Mouse (Mus musculus): ENCODE measurements at regions not wholly inside any gene's neighbourhood (a gene's known extent, or its start where the extent isn't known, plus 50 kb on each side); places are given as distances from the start of the nearest gene placed in this dataset.

DNA sequence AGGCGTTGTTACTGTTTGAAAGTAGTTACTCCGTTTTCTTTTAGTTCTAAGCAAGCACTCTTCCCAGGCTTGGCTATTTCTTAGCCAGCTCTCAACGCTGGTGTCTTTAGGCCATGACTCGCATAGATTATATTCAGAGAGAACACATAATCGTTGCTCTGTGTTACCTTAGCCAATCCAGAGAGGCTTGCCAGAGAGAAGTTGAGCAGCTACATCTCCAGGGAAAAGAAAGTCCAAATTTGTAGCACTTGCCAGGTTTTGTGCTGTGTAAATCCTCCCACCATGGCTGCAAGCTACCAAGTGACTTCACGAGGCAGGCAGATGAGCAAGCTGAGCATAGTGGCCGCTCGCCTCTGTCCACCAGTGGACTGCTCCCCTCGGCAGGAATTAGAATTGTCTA is 163.3 kb upstream of the Fn1 start:
- no peak for DNase-seq

DNA sequence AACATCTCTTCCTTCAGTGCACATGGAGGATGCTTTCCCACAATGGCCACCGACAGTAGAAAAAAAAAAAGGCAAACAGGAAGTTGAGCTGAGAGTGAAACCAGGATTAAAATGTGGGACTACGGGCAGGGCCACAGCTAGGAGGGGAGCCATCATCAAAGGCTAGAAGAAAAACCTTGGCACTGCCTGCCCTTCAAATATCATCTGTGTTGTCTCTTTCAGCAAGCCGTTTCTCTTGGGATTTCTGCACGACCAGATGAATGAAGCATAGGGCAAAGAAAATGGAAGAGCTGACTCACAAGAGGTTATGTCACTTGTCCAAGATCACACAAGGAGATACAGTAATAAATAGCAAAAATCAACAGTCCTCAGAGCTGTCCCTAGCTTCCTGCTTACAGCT is 161.1 kb upstream of the Fn1 start:
- no peak for DNase-seq

GRCm38 (mm10) chr1:71812171-71812695 is 159.2 kb upstream of the Fn1 start:
- no peak for DNase-seq

GRCm38 (mm10) chr1:71811196-71811788 is 158.3 kb upstream of the Fn1 start:
- DNase-seq: peak in 1 of 2 experiments; percentile 8

- no peak for DNase-seq
Measured at GRCm38 (mm10) chr1:71808005-71808404, 155.0 kb upstream of the Fn1 start.

- peak; percentile 11 to 36 for DNase-seq
Measured at GRCm38 (mm10) chr1:71807586-71807985, 154.6 kb upstream of the Fn1 start.

DNA sequence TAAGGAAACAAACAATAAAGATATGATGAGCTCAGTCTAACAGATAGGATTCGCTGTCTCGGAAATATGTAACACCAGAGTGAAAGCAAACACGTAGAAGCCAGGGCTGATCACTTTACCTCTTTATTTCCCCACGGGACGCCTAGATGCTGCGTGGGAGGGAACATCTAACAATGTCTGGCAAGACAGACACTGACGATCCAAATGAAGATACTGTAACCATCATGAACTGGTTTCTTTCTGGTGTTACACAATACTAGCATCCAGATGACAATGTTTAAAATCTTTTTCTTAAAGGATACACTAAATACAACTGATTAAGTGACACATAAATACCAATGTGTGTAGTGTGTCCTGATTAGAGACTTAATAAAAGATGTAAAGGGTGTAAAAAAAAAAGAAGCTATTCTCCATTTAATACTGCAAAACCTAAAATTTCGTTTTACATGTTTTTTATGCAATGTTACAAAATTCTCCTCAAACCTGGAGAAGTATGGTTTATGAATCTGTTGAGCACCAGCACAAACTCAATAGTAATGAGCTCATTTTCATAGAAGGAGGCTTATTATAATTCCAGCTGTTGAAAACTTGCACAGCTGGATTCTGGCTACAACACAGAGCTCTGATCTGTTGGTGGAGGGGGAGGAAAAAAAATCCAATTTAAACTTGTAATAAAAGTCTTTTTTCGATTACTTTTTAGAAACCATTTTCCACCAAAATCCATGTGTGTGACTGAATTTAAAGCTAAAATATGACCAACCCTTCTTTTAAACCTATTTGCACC is 148.5 kb upstream of the Fn1 start:
- DNase-seq: no peak

- DNase-seq: no peak
Measured at GRCm38 (mm10) chr1:71800581-71800980, 147.6 kb upstream of the Fn1 start.

- DNase-seq: no peak
Measured at GRCm38 (mm10) chr1:71798636-71799035, 145.6 kb upstream of the Fn1 start.

DNA sequence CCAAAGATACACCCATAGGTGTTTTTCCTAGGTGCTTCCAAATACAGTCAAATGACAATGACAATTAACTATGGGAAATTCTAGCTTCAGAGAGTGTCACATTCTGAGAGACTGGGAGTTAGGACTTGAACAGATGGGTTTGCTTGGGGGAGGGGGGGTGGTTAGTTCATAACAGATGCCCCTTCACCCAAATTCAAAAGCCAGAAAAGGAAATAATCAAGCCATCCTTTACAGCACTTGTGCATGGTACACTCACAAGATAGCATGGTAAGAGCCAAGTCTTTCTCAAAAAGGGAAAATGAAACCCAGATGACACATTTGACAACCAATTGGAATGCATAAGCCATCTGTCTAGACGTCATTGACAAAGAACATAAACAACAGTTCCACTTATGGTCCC is 135.4 kb upstream of the Fn1 start:
- no peak for DNase-seq

- no peak for DNase-seq
Measured at GRCm38 (mm10) chr1:71784880-71785279, 131.9 kb upstream of the Fn1 start.

GRCm38 (mm10) chr1:71778292-71778691 is 125.3 kb upstream of the Fn1 start:
- no peak for DNase-seq

- no peak for DNase-seq
Measured at GRCm38 (mm10) chr1:71775865-71776501, 123.0 kb upstream of the Fn1 start.

- DNase-seq: no peak
Measured at GRCm38 (mm10) chr1:71772526-71772925, 119.5 kb upstream of the Fn1 start.

DNA sequence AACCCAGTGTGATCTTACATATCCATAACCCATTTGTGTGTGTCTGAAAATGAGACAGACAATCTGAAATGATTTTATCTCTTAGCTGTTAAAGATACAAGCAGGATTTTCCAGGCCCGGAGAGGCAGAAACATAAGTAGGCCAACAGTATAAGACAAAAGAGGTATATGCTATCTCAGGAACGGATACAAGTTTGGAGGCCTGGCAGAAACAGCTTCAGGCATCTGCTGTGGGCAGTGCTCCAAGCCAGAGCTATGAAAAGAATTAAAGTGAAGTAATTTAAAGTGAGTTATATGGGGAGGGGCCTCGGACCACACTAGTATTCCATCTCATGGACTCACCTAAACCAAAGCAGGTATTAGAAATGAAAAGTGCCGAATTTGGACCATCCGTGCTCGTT is 118.8 kb upstream of the Fn1 start:
- no peak for DNase-seq

DNA sequence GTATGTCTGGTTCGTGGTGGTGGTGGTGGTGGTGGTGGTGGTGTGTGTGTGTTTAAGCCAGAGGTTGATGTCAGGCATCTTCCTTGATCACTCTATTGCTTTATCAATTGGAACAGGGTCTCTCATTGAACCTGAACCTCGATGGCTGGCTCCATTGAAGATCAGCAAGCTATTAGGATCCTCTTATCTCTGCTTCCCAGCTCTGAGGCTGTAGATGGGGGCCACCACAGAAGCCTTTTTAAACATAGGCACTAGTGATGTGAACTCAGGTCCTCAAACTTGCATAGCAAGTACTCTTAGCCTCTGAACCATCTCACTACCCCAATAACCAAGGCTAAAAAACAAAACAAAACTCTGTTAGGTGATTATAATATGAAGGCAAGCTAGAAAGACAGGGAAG is 116.6 kb upstream of the Fn1 start:
- DNase-seq: no peak

DNA sequence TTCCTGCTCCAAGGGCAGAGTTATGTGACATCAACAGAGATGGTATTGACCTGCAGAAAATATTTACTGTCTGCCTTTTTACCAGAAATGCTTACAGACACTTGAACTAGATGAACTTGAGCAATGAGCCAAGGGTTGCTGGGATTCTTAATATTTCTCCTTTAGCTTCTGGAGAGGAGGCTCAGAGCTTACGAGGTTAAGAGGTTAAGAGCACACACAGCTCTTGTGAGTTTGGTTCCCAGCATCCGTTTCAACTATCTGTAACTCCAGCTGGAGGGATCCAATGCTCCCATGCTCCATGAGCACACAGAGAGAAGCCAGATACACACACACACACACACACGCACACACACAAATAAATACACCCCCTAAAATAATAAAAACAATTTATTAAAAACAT is 114.7 kb upstream of the Fn1 start:
- no peak for DNase-seq

DNA sequence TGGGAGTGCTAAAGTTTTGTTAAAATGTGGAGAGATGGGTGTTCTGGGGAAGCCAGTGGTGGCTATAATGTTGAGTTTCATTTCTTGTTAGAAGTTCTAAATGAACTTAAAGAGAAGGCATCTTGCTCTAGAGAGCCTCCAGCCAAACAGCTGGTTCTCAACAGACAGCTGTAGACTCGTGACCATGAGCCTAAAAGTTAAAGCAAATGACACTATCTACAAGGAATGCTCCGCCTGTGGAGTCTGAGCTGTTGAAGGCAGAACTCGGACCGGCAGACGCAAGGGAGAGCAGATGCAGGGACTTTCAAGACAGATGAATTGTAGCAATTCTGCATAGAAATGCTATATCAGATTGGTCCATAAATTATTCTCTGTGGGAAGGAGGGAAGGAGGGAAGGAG is 114.1 kb upstream of the Fn1 start:
- DNase-seq: peak; percentile 13 to 37

GRCm38 (mm10) chr1:71764951-71765350 is 112.0 kb upstream of the Fn1 start:
- DNase-seq: no peak

- no peak for DNase-seq
Measured at GRCm38 (mm10) chr1:71763530-71763929, 110.5 kb upstream of the Fn1 start.

- no peak for DNase-seq
Measured at GRCm38 (mm10) chr1:71760342-71760741, 107.3 kb upstream of the Fn1 start.

DNA sequence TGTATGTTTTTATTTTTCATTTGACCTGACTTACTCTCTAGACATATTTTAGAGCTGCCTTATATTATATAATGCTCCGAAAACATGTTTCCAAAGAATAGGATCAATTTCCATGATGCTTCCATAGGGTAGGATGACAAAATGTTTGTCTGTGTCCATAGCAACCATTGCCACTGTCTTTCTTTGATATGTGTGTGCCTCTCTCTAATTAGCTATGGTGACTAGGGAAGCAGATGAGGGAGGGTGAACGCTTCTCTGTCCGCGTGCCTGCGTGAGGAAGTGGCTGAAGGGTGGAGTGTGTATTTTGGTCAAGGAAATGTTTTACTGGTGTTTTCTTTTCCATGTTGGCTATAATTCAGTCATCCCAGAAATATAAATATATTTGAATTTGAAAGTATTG is 104.2 kb upstream of the Fn1 start:
- no peak for DNase-seq

DNA sequence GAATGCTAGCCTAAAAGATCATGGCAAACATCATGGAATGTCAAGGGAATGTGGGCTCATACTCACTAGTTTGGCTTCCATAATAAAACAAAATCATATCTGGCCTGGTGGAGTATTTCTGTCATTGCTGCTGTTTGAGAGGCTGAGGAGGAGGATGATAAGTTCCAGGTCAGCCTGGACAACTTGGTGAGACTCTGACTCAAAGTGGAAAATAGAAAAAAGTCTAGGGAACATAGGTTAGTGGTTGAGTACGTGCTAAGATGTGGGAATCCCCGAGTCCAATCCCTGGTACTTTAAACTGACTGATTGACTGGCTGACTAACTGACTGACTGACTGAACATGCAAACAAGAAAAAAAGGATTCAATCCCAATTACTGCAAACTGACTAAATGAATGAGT is 103.2 kb upstream of the Fn1 start:
- DNase-seq: no peak

DNA sequence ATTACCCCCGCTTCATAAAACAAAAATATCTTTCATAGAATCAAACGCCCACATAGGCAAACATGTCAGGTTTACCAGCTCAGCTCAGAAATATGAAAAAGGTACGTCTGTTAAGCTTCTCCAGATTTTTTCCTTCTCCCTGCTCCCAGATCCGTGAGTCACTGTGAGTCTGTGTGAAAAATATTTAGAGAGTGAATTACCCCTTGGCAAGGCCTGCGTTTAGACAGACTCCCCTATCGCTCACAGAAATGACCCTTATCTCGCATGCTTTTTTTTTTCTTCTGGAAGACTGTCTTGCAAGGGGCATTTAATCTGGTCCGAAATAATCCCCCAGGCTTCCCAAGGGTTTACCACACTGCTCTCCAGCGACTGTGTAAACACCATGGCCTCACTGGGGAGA is 102.4 kb upstream of the Fn1 start:
- no peak for DNase-seq
